Mouse (Mus musculus) spleen, adult 2 months (tissue): ENCODE results near the gene Arhgef9. TPM values are rescaled to one million over a fixed set of nuclear protein-coding genes. Genes with fewer than 3 reads are reported as not detected.

Experiments
- DNase-seq, 2 experiments: peaks; one replicate each; pipeline versions ENCODE4 v3.0.0 to v3.0.0-alpha.2; 2012 to 2021; ENCODE audit warnings: low spot score in 2 of 2, low read depth in 1 of 2
- H3K27ac ChIP-seq: fragments of 200-500 bp; 2 replicates; pipeline ENCODE4 v1.5.1; 2012; ENCODE audit warnings: low read length, inconsistent platforms; ENCODE audit not compliant: insufficient read depth
- H3K27me3 ChIP-seq: fragments of 200-500 bp; 2 replicates; pipeline ENCODE4 v1.6.1; 2012; ENCODE audit warnings: mild to moderate bottlenecking, moderate library complexity, low read length, inconsistent platforms; ENCODE audit not compliant: control insufficient read depth, insufficient read depth
- H3K36me3 ChIP-seq: fragments of 200-500 bp; 2 replicates; pipeline ENCODE4 v1.6.1; 2012; ENCODE audit warnings: mild to moderate bottlenecking, low read length, inconsistent platforms; ENCODE audit not compliant: control insufficient read depth, insufficient read depth
- H3K4me1 ChIP-seq: fragments of 200-500 bp; 2 replicates; pipeline ENCODE4 v1.6.1; 2011; ENCODE audit warnings: inconsistent platforms; ENCODE audit not compliant: control insufficient read depth, insufficient read depth, insufficient read length
- H3K4me3 ChIP-seq: fragments of 200-500 bp; 2 replicates; pipeline ENCODE4 v1.5.1; 2011; ENCODE audit warnings: mild to moderate bottlenecking, inconsistent platforms; ENCODE audit not compliant: insufficient read depth, insufficient read length; ENCODE audit errors: extremely low read depth
- CTCF ChIP-seq: fragments of 200-500 bp; IDR thresholded peaks from 2 replicates; pipeline ENCODE4 v1.5.1; 2011; ENCODE audit warnings: mild to moderate bottlenecking, inconsistent platforms; ENCODE audit not compliant: insufficient read depth, insufficient read length, insufficient replicate concordance; ENCODE audit errors: extremely low read depth
- POLR2A ChIP-seq: fragments of 200-500 bp; IDR thresholded peaks from 2 replicates; pipeline ENCODE4 v1.6.1; 2011; ENCODE audit warnings: low read depth, low read length, inconsistent platforms
- WGBS: fragments of 180-500 bp; shearing (Covaris S2); methylation state at CpG from one replicate; pipeline ENCODE4 v1.1.7; 2018; 5-methylcytosine and 5-hydroxymethylcytosine counted together
- polyA plus RNA-seq: library from polyadenylated mRNA; depleted of rRNA; stranded (reverse); fragments of >200 nt; gene quantifications from 2 replicates; pipeline ENCODE4 v1.2.3, GENCODE M21; 2012; rRNA removed

The Arhgef9 gene
- polyA plus RNA-seq = 0.53 and 0.65 TPM in 2 replicates

DNA sequence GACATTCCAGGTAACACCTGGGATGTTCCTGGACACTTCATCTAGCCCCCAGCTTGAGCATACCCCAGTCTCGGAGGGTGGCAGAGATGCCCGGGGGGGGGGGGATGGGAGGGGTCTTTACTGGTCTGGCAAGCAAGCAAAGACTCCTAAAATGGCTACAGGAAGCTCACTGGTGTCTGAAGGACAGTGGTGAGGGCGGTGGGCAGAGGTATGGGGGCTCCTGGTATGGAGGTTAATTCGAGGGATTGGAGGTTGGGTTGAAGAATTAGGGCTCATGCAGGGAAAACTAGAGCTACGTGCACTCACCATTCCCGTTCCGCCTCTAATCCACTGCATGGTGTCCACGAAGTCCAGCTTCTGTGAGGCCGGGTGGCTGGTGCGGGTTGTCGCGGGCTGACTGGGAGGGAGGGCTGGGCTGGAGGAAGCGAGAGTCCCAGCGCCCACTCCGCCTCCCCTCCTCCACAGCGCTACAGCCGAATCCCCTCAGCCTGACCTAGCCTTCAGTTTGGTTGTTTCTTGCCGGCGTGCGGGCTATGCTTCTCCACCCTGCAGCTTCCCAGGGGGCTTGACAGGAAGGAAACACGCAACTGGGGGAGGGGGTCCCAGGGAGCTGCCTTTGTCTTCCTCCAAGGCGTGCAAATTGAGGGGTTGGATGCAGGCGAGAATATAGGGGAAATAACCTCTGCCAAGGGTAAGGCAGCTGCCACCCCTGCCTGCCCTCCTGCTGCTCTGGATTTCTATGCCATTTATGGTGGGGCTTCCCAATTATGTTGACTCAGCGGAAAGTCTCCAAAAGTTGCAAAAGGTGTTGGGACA, at the start of gene Arhgef9:
TSS of gene Arhgef9 (minus strand) at position 753 of the 816 bp plus-strand sequence.
- no peaks in the 10 kb centered on the region for H3K4me1 ChIP-seq
- no peaks in the 10 kb centered on the region for H3K36me3 ChIP-seq
- DNase-seq = no peak
- TF ChIP-seq POLR2A (no peak), CTCF (no peak)
- WGBS = 13% methylated on average over 24 of the region's 24 CpGs
- no peaks in the 10 kb centered on the region for H3K27me3 ChIP-seq
- no peak within 1 kb of the TSS for H3K27ac ChIP-seq
- peak within 1 kb of the TSS; percentile 22; the same call in 1 of the 2 replicates for H3K4me3 ChIP-seq

DNA sequence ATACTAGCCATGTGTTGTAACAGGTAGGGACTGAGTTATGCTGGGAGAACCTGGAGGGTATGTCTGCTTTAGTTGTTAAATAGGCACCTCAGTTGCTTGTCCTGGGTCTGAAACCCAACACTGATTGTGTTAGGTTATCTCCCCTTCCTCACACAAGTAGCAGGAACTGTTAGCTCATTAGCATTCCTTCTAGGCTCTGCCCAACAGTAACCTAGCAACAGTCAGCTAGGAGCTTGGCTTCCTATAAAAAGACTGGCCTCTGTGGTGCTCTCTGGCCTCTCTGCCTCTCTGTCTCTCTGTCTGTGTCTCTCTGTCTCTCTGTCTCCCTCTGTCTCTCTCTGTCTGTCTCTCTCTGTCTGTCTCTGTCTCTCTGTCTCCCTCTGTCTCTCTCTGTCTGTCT, 42.2 kb upstream of the Arhgef9 start:
- DNase-seq = no peak
- TF ChIP-seq CTCF (no peak), POLR2A (no peak)

DNA sequence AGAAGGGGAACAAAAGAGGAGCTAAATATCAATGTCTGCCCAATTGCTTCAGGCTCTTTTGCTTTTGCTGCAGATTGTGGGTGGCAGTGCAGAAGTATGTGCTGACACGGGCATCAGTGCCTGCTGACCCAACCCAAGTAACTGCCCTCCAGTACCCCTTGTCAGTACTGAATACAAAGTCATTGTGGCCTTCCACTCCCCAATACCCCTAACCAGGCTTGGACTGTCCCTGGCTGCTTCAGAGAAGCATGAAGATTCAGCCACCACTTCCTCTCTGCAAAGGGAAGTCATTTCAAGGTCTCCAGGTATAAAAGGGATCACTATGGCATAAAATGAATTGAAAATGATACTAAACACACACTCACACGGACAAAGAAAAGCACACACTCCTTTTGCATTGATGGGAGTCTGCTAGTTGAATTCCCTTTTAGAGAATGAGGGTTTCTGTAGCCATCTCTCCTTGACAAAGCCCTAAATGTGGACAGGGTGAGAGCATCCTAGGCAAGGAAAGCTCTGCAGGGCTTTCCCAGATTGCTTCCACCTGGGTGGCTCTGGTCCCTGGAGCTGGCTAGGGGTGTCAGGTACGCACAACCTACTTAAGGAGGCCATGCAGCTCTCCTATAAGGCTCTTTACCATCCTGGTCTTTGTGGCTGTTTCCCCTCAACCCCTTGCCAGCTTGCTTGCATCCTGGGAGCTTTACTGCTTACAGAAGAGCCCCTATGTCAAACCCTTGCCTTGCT, 1.1 kb downstream of the Arhgef9 start:
- no peak overlapping the region for H3K27ac ChIP-seq
- 45% methylated on average over 3 of the region's 3 CpGs for WGBS
- TF ChIP-seq CTCF = no peak
- no peak for TF ChIP-seq POLR2A
- H3K4me3 ChIP-seq = no peak overlapping the region
- DNase-seq = no peak
- no peaks in the 10 kb centered on the region for H3K36me3 ChIP-seq
- H3K27me3 ChIP-seq = no peaks in the 10 kb centered on the region
- no peaks in the 10 kb centered on the region for H3K4me1 ChIP-seq

More for the DNA sequence above, 42.2 kb upstream of the Arhgef9 start:
- no peak overlapping the region for H3K4me3 ChIP-seq
- no peaks in the 10 kb centered on the region for H3K36me3 ChIP-seq
- no peak overlapping the region for H3K27ac ChIP-seq
- no peaks in the 10 kb centered on the region for H3K27me3 ChIP-seq
- no peaks in the 10 kb centered on the region for H3K4me1 ChIP-seq

DNA sequence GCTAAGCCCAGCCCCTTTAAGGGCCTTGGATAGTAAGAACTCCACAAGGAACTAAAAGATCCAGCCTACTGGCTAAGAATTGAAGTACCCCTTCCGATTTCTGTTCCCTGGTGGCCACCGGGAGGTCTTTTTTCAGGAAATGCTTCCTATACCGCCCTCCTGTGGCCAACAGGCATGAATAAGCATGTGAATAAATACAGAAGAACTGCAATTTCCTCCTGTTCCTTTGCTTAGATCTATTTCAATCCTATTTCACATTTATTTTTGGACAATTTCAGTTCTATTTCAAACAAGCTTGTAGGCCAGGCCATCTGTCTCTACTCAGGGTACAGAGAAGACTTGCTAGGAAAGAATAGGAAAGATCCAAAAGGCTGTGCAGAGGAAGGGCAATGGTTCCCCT, 20.7 kb downstream of the Arhgef9 start:
- no peaks in the 10 kb centered on the region for H3K27me3 ChIP-seq
- H3K4me1 ChIP-seq = no peaks in the 10 kb centered on the region
- no peak overlapping the region for H3K4me3 ChIP-seq
- no peak for DNase-seq
- WGBS = 24% methylated on average over 3 of the region's 3 CpGs
- TF ChIP-seq CTCF = no peak
- TF ChIP-seq POLR2A = no peak
- no peaks in the 10 kb centered on the region for H3K36me3 ChIP-seq
- H3K27ac ChIP-seq = no peak overlapping the region

DNA sequence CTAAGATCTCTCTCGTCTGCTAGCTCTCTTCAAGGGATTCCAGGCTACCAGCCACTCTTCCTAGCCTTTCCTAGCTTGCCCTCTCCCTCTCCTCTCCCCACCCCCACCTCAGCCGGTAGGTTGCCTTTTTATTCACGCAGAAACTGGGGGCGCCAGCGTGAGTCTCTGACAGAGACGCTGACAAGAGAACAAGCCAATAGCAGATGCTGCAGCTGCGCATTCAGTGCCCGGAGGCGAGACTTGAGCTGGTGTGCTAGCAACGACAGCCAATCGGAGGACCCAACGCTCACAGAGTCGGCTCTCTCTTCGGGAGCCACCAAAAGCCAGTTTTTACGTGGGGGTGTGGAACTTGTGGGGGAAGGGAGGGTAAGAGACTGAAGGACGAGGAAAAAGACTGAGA, 30.3 kb downstream of the Arhgef9 start:
- WGBS = 16% methylated on average over 16 of the region's 16 CpGs
- H3K4me1 ChIP-seq = no peaks in the 10 kb centered on the region
- H3K4me3 ChIP-seq = peak overlapping the region; percentile 70
- H3K27ac ChIP-seq = peak overlapping the region; percentile 79
- TF ChIP-seq CTCF (no peak), POLR2A (no peak)
- no peaks in the 10 kb centered on the region for H3K27me3 ChIP-seq
- DNase-seq = peak; percentile 56 to 57
- H3K36me3 ChIP-seq = no peaks in the 10 kb centered on the region

DNA sequence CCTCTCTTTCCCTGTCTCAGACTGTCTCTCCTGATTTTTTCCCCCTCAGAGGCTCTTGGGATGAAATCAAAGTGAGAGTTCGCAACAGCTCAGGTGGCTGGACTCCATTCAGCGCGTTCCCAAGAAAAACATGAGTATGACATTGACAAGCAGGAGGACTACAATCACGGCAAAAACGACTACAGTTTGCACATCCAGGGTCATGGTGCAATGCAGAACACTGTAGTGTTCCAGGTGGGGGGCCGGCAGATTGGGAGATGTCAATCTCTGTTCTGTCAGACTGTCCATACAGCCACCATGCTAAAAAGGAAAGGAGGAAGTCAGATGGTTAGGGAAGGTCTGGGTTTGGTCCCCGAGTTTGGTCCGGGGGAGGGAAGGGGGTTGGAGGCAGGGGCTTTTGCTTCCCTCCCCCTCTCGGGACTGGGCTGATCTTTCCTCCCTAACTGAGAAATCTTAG, 31.0 kb downstream of the Arhgef9 start:
- Histone ChIP-seq H3K4me1 (no peaks in the 10 kb centered on the region), H3K27ac (0 out of 2 replicates have a peak overlapping the region, but pooled peaks have one; percentile 79), H3K27me3 (no peaks in the 10 kb centered on the region), H3K4me3 (peak overlapping the region; percentile 70), H3K36me3 (no peaks in the 10 kb centered on the region)
- no peak for TF ChIP-seq CTCF
- TF ChIP-seq POLR2A = no peak
- peak in 1 of 2 experiments; percentile 2 for DNase-seq
- 29% methylated on average over 9 of the region's 9 CpGs for WGBS
